In genomic region chr12:9071058-9071457, GRCm38 (mm10) we compare ENCODE assay signal across 22 mouse cellular contexts. TPM values are rescaled to one million over a fixed set of nuclear protein-coding genes. Genes with fewer than 3 reads are reported as not detected.
A peak's percentile ranks its signal among the peaks of the same experiment; 100 is the strongest.
DNase-seq lines count a peak whose midpoint lies in the region; ATAC-seq and TF ChIP-seq lines count a peak whose summit lies in the region.
"Had no signal": no experiment of that assay in that cellular context is flagged by ENCODE, and none has a peak within 500 bp of the region (broad histone marks: within the 10 kb centered on the region; RNA-seq: fewer than 3 reads in every experiment).

No protein-coding gene starts in this region.

- H3K9me3 ChIP-seq in embryonic facial prominence, embryonic 12.5 days: no peaks in the 10 kb centered on the region
- no peaks in the 10 kb centered on the region for H3K9me3 ChIP-seq in embryonic facial prominence, embryonic 10.5 days
- H3K9me3 ChIP-seq in hindbrain, embryonic 13.5 days: no peaks in the 10 kb centered on the region
- no peaks in the 10 kb centered on the region for H3K9me3 ChIP-seq in hindbrain, embryonic 10.5 days
- H3K9me3 ChIP-seq in lung, embryonic 14.5 days (ENCODE audit: low read depth, low read length): no peaks in the 10 kb centered on the region
- H3K9me3 ChIP-seq in neural tube, embryonic 13.5 days: no peaks in the 10 kb centered on the region
- H3K9me3 ChIP-seq: forebrain, embryonic 10.5 days; forebrain, embryonic 15.5 days; heart, embryonic 12.5 days; heart, embryonic 15.5 days had no signal

- H3K27me3 ChIP-seq in embryonic facial prominence, embryonic 12.5 days: no peaks in the 10 kb centered on the region
- H3K27me3 ChIP-seq in embryonic facial prominence, embryonic 10.5 days (replicated peaks; ENCODE audit: low read depth, poor library complexity, severe bottlenecking): no peaks in the 10 kb centered on the region
- no peaks in the 10 kb centered on the region for H3K27me3 ChIP-seq in hindbrain, embryonic 13.5 days
- no peaks in the 10 kb centered on the region for H3K27me3 ChIP-seq in hindbrain, embryonic 10.5 days (ENCODE audit: insufficient read depth, poor library complexity, severe bottlenecking)
- no peaks in the 10 kb centered on the region for H3K27me3 ChIP-seq in lung, embryonic 14.5 days (ENCODE audit: insufficient read depth, low read length)
- no peaks in the 10 kb centered on the region for H3K27me3 ChIP-seq in neural tube, embryonic 13.5 days
- H3K27me3 ChIP-seq: forebrain, embryonic 15.5 days; heart, embryonic 12.5 days; heart, embryonic 15.5 days had no signal

- H3K27ac ChIP-seq in embryonic facial prominence, embryonic 12.5 days: 0 out of 2 replicates have a peak overlapping the region, but pooled peaks have one; percentile 2
- no peak overlapping the region for H3K27ac ChIP-seq in embryonic facial prominence, embryonic 10.5 days (replicated peaks)
- no peak overlapping the region for H3K27ac ChIP-seq in hindbrain, embryonic 13.5 days
- no peak overlapping the region for H3K27ac ChIP-seq in hindbrain, embryonic 10.5 days
- H3K27ac ChIP-seq in lung, embryonic 14.5 days (ENCODE audit: low read depth): no peak overlapping the region
- H3K27ac ChIP-seq in neural tube, embryonic 13.5 days (replicated peaks): no peak overlapping the region
- H3K27ac ChIP-seq in layer of hippocampus, adult 2 months: no peak overlapping the region
- H3K27ac ChIP-seq: forebrain, embryonic 10.5 days; forebrain, embryonic 15.5 days; heart, embryonic 15.5 days had no signal

- no peak for TF ChIP-seq CTCF in lung, embryonic 14.5 days (IDR thresholded peaks at IDR 0.05; ENCODE audit: low read depth)
- no peak for TF ChIP-seq CTCF in layer of hippocampus, adult 2 months (conservative IDR thresholded peaks at IDR 0.05)

- WGBS in embryonic facial prominence, embryonic 12.5 days: 92% methylated on average over 1 of the region's 1 CpGs
- WGBS in embryonic facial prominence, embryonic 10.5 days: 91% methylated on average over 1 of the region's 1 CpGs
- 87% methylated on average over 1 of the region's 1 CpGs for WGBS in hindbrain, embryonic 13.5 days
- WGBS in hindbrain, embryonic 10.5 days: 95% methylated on average over 1 of the region's 1 CpGs
- 75% methylated on average over 1 of the region's 1 CpGs for WGBS in lung, embryonic 14.5 days
- WGBS in neural tube, embryonic 13.5 days: 95% methylated on average over 1 of the region's 1 CpGs

- peaks cover 5% of the 10 kb centered on the region; the same call in 1 of the 2 replicates for H3K4me1 ChIP-seq in embryonic facial prominence, embryonic 12.5 days
- H3K4me1 ChIP-seq in embryonic facial prominence, embryonic 10.5 days: peaks cover 4% of the 10 kb centered on the region; the same call in 1 of the 2 replicates
- H3K4me1 ChIP-seq in hindbrain, embryonic 13.5 days (replicated peaks): no peaks in the 10 kb centered on the region; the same call in 1 of the 2 replicates
- no peaks in the 10 kb centered on the region for H3K4me1 ChIP-seq in hindbrain, embryonic 10.5 days (replicated peaks)
- H3K4me1 ChIP-seq in lung, embryonic 14.5 days (ENCODE audit: insufficient read depth): no peaks in the 10 kb centered on the region
- H3K4me1 ChIP-seq in neural tube, embryonic 13.5 days (replicated peaks): peaks cover 9% of the 10 kb centered on the region
- H3K4me1 ChIP-seq: forebrain, embryonic 10.5 days; heart, embryonic 12.5 days; heart, embryonic 15.5 days had no signal

- H3K4me2 ChIP-seq in embryonic facial prominence, embryonic 12.5 days (replicated peaks): no peak overlapping the region
- H3K4me2 ChIP-seq in hindbrain, embryonic 13.5 days: no peak overlapping the region
- H3K4me2 ChIP-seq in lung, embryonic 14.5 days: no peak overlapping the region
- no peak overlapping the region for H3K4me2 ChIP-seq in neural tube, embryonic 13.5 days
- H3K4me2 ChIP-seq: forebrain, embryonic 15.5 days; heart, embryonic 12.5 days; heart, embryonic 15.5 days had no signal

- H3K4me3 ChIP-seq in embryonic facial prominence, embryonic 12.5 days: no peak overlapping the region
- no peak overlapping the region for H3K4me3 ChIP-seq in embryonic facial prominence, embryonic 10.5 days
- no peak overlapping the region for H3K4me3 ChIP-seq in hindbrain, embryonic 13.5 days
- no peak overlapping the region for H3K4me3 ChIP-seq in hindbrain, embryonic 10.5 days
- H3K4me3 ChIP-seq in lung, embryonic 14.5 days (ENCODE audit: low read depth, low read length): no peak overlapping the region
- no peak overlapping the region for H3K4me3 ChIP-seq in neural tube, embryonic 13.5 days
- no peak overlapping the region for H3K4me3 ChIP-seq in layer of hippocampus, adult 2 months
- H3K4me3 ChIP-seq: forebrain, embryonic 10.5 days; forebrain, embryonic 15.5 days; heart, embryonic 12.5 days; heart, embryonic 15.5 days had no signal

- H3K36me3 ChIP-seq in embryonic facial prominence, embryonic 12.5 days: no peaks in the 10 kb centered on the region
- no peaks in the 10 kb centered on the region for H3K36me3 ChIP-seq in embryonic facial prominence, embryonic 10.5 days (replicated peaks)
- no peaks in the 10 kb centered on the region for H3K36me3 ChIP-seq in hindbrain, embryonic 13.5 days
- no peaks in the 10 kb centered on the region for H3K36me3 ChIP-seq in hindbrain, embryonic 10.5 days
- no peaks in the 10 kb centered on the region for H3K36me3 ChIP-seq in lung, embryonic 14.5 days (ENCODE audit: insufficient read depth)
- no peaks in the 10 kb centered on the region for H3K36me3 ChIP-seq in neural tube, embryonic 13.5 days
- H3K36me3 ChIP-seq: forebrain, embryonic 10.5 days; forebrain, embryonic 15.5 days; heart, embryonic 12.5 days; heart, embryonic 15.5 days had no signal

- no peak overlapping the region for H3K9ac ChIP-seq in embryonic facial prominence, embryonic 12.5 days
- H3K9ac ChIP-seq in hindbrain, embryonic 13.5 days: no peak overlapping the region
- no peak overlapping the region for H3K9ac ChIP-seq in lung, embryonic 14.5 days
- H3K9ac ChIP-seq in neural tube, embryonic 13.5 days: no peak overlapping the region
- H3K9ac ChIP-seq: forebrain, embryonic 15.5 days; heart, embryonic 12.5 days; heart, embryonic 15.5 days had no signal

- DNase-seq in embryonic facial prominence, embryonic 10.5 days (ENCODE audit: low spot score): no peak
- no peak for DNase-seq in hindbrain, embryonic 10.5 days (ENCODE audit: low spot score)
- DNase-seq in lung, embryonic 14.5 days: no peak
- no peak for DNase-seq in lung, postnatal 36 days
- no peak for DNase-seq in layer of hippocampus, adult 2 months (ENCODE audit: low spot score in 2 of 2)
- DNase-seq: adrenal gland, postnatal 10 days; adrenal gland, postnatal 36 days; cerebellum, adult 18-20 months; cerebellum, adult 9-10 months; gastrocnemius, postnatal 25 days; heart, adult 18-20 months; heart, postnatal 10 days; heart, postnatal 36 days had no signal

- ATAC-seq in embryonic facial prominence, embryonic 12.5 days (ENCODE audit: insufficient number of reproducible peaks, insufficient read depth, low FRiP score, low TSS enrichment): no peak
- 0 out of 2 replicates have a peak, but pooled peaks have one; percentile 43 for ATAC-seq in hindbrain, embryonic 13.5 days (ENCODE audit: low FRiP score)
- ATAC-seq in lung, embryonic 14.5 days (ENCODE audit: insufficient read depth): peak; percentile 77; the same call in 1 of the 2 replicates
- ATAC-seq in neural tube, embryonic 13.5 days (ENCODE audit: low read depth): peak; percentile 74; the same call in 1 of the 2 replicates
- ATAC-seq: activated CD4-positive, CD25-positive, alpha-beta regulatory T cell, adult 4 months; intestine, postnatal 0 days had no signal

RNA-seq across cellular contexts. Expression of gene Ttc32, which starts 41.3 kb away (rescaled TPM):
- 17.6 and 17.9 TPM in 2 replicates for polyA plus RNA-seq in embryonic facial prominence, embryonic 12.5 days (2016; fragmentation: Nextera tagmentation; extraction: Ambion mirVana)
- 17.6 and 19.3 TPM in 2 replicates for polyA plus RNA-seq in embryonic facial prominence, embryonic 10.5 days (2016; fragmentation: Nextera tagmentation; extraction: Ambion mirVana)
- polyA plus RNA-seq in hindbrain, embryonic 13.5 days (2015; fragmentation: Nextera tagmentation; extraction: Ambion mirVana): 11.3 and 13.5 TPM in 2 replicates
- polyA plus RNA-seq in hindbrain, embryonic 10.5 days (2016; fragmentation: Nextera tagmentation; extraction: Ambion mirVana): 20.4 and 22.5 TPM in 2 replicates
- 22.3 and 22.6 TPM in 2 replicates for polyA plus RNA-seq in lung, embryonic 14.5 days (2014; fragmentation: Nextera tagmentation; extraction: Ambion mirVana)
- 11.8 and 13.9 TPM in 2 replicates for polyA plus RNA-seq in neural tube, embryonic 13.5 days (2015; fragmentation: Nextera tagmentation; extraction: Ambion mirVana)
- 1 to 10 TPM; 4.7 to 5.3 TPM for total RNA-seq in layer of hippocampus, adult 2 months (2021)
